Mouse (Mus musculus): ENCODE measurements at regions not wholly inside any gene's neighbourhood (a gene's known extent, or its start where the extent isn't known, plus 50 kb on each side); places are given as distances from the start of the nearest gene placed in this dataset.
A peak's percentile ranks its signal among the peaks of the same experiment; 100 is the strongest.

DNA sequence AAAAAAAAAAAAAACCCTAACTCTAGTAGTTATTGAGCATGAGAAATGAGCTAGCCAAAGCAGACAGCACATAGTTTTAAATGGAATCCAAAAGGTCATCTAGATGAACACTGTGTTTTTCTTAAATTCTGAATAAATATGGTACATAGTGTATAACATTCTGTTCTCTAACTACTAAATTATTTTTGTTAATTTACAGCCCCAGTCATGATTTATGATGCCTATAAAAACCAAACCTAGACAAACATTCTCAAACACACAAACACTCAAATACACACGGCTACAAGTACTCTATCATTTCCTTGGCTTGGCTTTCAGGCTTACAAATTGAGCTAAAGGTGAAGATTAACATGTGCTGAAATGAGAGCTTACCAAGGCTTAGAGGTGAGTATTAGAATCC, 188.8 kb downstream of the Sucnr1 start:
- Histone ChIP-seq H3K27me3 (replicated peaks) (no peaks in the 10 kb centered on the region), H3K4me1 (replicated peaks) (no peaks in the 10 kb centered on the region), H3K4me2 (replicated peaks) (no peak overlapping the region), H3K36me3 (no peaks in the 10 kb centered on the region), H3K9ac (no peak overlapping the region), H3K27ac (no peak overlapping the region), H3K4me3 (replicated peaks) (no peak overlapping the region), H3K9me3 (no peaks in the 10 kb centered on the region)
- ATAC-seq = no peak
- WGBS = 33% methylated on average over 1 of the region's 1 CpGs

DNA sequence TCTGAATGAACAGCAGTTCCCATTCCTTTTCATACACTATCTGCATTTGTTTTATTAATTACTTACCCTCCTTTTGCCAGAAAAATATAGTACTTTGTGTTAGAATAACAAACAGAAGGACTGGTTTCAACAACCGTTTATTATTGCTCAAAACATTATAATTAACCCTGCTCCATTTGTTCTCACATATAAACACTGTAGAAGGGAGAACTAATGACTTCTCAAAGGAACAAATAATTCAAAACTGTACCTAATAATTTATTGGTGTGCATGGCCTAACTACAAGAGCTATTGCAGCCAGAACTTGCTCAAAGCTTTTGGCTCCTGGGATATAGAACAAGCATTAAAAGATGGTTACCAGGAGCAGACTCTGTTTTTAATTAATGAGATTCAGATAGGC, 192.1 kb downstream of the Sucnr1 start:
- Histone ChIP-seq H3K27ac (no peak overlapping the region), H3K4me3 (replicated peaks) (no peak overlapping the region), H3K27me3 (replicated peaks) (no peaks in the 10 kb centered on the region), H3K9me3 (no peaks in the 10 kb centered on the region), H3K9ac (no peak overlapping the region), H3K4me2 (replicated peaks) (no peak overlapping the region), H3K36me3 (no peaks in the 10 kb centered on the region), H3K4me1 (replicated peaks) (no peaks in the 10 kb centered on the region)
- no peak for ATAC-seq
- WGBS = 53% methylated on average over 1 of the region's 1 CpGs

DNA sequence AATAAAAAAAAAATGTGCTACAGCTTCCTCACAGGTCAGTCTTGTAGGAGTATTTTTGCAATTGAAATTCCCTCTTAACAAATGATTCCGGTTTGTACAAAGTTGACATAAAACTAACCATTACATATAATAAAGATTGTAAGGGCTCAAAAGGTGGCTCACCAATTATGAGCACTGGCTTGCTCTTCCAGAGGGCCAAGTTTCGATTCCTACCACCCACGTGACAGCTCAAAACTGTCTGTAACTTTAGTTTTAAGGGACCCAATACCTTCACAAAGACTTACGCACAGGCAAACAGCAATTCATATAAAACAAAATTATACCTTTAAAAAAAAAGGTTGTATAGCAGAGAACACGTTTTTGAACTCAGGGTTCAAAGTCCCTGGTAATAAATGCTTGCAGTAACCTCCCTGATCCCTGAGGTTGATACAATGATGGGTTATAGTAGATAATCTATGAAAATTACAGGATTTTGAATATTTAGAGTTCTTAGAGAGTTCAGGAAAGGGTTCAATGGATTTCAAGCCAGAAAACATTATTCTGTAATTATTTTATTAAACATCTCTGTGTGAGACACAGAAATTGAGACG, 193.7 kb downstream of the Sucnr1 start:
- Histone ChIP-seq H3K9me3 (no peaks in the 10 kb centered on the region), H3K36me3 (no peaks in the 10 kb centered on the region), H3K27me3 (replicated peaks) (no peaks in the 10 kb centered on the region), H3K4me3 (replicated peaks) (no peak overlapping the region), H3K9ac (no peak overlapping the region), H3K4me1 (replicated peaks) (no peaks in the 10 kb centered on the region), H3K4me2 (replicated peaks) (no peak overlapping the region), H3K27ac (no peak overlapping the region)
- peak; percentile 58; the same call in 1 of the 2 replicates for ATAC-seq
- 65% methylated on average over 6 of the region's 6 CpGs for WGBS

DNA sequence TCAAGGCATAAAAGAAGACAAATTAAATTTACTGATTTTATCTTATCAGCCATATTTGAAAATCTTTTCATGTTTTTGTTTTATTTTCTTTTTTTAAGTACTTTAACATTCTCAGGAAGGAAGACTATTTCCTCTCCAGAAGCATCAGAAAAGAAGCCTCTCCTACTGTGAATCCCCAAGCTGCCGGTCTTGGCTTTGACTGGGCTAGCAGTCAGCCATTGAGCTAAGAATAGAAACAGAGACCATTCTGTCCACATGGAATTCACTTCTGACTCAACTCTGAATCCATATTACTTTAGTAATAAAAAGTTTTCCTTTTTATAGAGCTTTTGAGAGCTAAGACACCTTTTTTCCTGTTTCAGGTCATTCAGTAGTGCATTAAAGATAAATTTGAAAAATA, 194.8 kb upstream of the Mbnl1 start:
- no peaks in the 10 kb centered on the region for H3K9me3 ChIP-seq
- no peak overlapping the region for H3K4me3 ChIP-seq (replicated peaks)
- H3K4me2 ChIP-seq (replicated peaks) = no peak overlapping the region
- no peak for ATAC-seq
- WGBS = 82% methylated on average over 1 of the region's 1 CpGs
- H3K27ac ChIP-seq = no peak overlapping the region
- no peaks in the 10 kb centered on the region for H3K4me1 ChIP-seq (replicated peaks)
- H3K27me3 ChIP-seq (replicated peaks) = no peaks in the 10 kb centered on the region
- H3K36me3 ChIP-seq = no peaks in the 10 kb centered on the region
- H3K9ac ChIP-seq = no peak overlapping the region

DNA sequence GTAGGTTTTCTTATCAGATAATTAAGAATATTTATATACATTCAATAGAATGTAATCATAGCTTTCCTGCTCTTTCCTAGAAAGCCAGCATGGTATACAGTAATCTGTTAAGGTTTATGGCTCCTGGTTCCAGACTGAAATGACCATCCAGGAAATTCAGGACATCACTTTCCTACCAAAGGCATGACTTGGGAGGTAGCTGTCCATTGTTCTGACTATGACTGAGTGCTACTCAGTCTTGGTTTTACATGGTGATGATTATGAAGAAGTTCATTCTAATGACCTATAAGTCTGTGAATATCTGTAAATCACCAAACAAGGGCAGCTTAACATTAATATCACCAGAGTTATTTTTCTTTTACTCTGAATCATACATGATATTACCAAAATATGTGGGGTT, 191.4 kb upstream of the Mbnl1 start:
- Histone ChIP-seq H3K4me3 (replicated peaks) (no peak overlapping the region), H3K27ac (no peak overlapping the region), H3K27me3 (replicated peaks) (no peaks in the 10 kb centered on the region), H3K36me3 (no peaks in the 10 kb centered on the region), H3K9me3 (no peaks in the 10 kb centered on the region), H3K4me2 (replicated peaks) (no peak overlapping the region), H3K9ac (no peak overlapping the region), H3K4me1 (replicated peaks) (no peaks in the 10 kb centered on the region)
- no peak for ATAC-seq

DNA sequence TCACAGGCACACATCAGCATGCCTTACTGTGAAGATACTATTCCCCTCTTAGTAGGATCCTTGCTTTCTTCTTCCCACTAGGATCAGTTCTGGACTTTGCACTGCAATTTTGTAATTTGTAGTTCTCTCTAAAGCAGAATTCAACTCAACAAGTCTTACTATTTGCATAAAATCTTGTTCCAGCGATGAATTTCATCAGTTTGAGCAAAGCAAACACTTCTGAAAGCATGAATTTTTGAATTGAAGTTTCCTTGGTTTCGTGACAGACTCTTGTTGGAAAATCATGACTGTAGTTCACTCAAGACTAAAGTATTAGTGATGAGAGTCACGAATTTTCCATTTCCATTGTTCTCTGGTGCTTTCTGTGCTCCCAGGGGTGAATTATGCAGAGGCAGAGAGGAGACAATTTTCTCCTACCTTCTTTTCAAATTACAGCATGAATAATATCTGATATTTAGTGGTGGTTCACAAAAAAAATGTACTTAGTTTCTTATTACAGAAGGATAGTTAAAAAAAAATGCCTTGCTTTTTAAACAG, 190.6 kb upstream of the Mbnl1 start:
- Histone ChIP-seq H3K36me3 (no peaks in the 10 kb centered on the region), H3K9ac (no peak overlapping the region), H3K27ac (no peak overlapping the region), H3K4me3 (replicated peaks) (no peak overlapping the region), H3K4me2 (replicated peaks) (no peak overlapping the region), H3K9me3 (no peaks in the 10 kb centered on the region), H3K4me1 (replicated peaks) (no peaks in the 10 kb centered on the region), H3K27me3 (replicated peaks) (no peaks in the 10 kb centered on the region)
- ATAC-seq = no peak
- WGBS = 71% methylated on average over 3 of the region's 3 CpGs

DNA sequence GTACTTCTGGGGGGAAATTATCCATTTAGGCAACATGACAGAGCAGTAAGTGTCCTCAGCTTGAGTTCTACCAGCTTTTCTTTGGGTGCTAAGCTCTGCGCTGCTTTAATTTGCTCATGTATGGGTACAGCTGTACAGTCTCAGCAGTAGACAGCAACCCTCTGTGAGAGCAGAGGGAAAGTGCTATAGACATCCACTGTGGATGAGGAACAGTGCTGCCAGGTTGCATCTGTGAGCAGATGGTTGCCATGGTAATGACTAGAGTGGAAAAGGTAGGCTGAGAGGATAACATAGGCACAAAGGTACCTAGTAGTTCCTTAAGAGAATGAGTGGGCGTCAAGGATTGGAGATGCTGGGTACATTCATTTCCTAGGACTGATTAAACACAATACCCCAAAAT, 180.5 kb upstream of the Mbnl1 start:
- no peaks in the 10 kb centered on the region for H3K27me3 ChIP-seq (replicated peaks)
- WGBS = 83% methylated on average over 2 of the region's 2 CpGs

DNA sequence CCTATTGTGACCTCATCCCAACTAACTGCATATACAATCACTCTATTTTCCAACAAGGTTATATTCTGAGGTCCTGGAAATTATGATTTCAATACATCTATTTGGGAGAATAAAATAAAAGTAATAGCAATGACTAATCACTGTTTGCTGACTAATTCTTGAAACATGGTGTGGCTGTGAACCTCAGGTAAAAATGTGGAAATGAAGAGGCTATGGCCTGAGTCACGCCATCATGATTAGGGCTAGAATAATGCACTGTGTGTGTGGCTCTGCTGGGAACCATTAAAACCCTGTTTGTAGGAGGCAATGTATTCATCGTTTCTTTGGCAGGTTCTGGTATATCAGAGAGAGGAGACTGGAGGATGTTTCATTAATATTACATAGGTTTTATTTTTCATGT, 179.7 kb upstream of the Mbnl1 start:
- no peak overlapping the region for H3K4me3 ChIP-seq (replicated peaks)
- no peak overlapping the region for H3K9ac ChIP-seq
- no peaks in the 10 kb centered on the region for H3K4me1 ChIP-seq (replicated peaks)
- no peak overlapping the region for H3K27ac ChIP-seq
- H3K4me2 ChIP-seq (replicated peaks) = no peak overlapping the region
- H3K27me3 ChIP-seq (replicated peaks) = no peaks in the 10 kb centered on the region
- H3K36me3 ChIP-seq = no peaks in the 10 kb centered on the region
- no peaks in the 10 kb centered on the region for H3K9me3 ChIP-seq
- ATAC-seq = no peak
- WGBS = 82% methylated on average over 2 of the region's 2 CpGs

More for the DNA sequence above, 180.5 kb upstream of the Mbnl1 start:
- Histone ChIP-seq H3K27ac (no peak overlapping the region), H3K36me3 (no peaks in the 10 kb centered on the region), H3K9me3 (no peaks in the 10 kb centered on the region), H3K9ac (no peak overlapping the region), H3K4me1 (replicated peaks) (no peaks in the 10 kb centered on the region), H3K4me3 (replicated peaks) (no peak overlapping the region), H3K4me2 (replicated peaks) (no peak overlapping the region)
- no peak for ATAC-seq

DNA sequence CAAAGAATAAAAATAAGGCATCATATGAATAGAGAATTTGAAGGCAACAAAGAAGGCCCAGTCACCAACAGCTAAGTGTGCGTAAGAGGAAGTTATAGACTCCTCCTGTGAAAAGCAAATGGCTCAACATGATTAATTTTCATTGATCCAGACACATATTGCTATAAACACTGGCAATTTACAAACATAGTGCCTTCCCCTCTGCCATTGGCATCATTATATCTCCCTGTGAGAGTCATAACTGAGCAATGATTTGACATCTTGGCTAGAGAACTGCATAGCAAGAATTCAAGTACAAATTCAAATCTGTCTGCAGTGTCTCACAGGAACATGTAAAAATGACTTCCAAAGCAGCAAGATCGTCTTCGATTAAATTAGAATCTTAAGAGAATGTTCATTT, 167.2 kb upstream of the Mbnl1 start:
- no peak overlapping the region for H3K9ac ChIP-seq
- H3K4me1 ChIP-seq (replicated peaks) = no peaks in the 10 kb centered on the region
- no peaks in the 10 kb centered on the region for H3K36me3 ChIP-seq
- no peak overlapping the region for H3K4me2 ChIP-seq (replicated peaks)
- ATAC-seq = no peak
- no peak overlapping the region for H3K27ac ChIP-seq
- H3K9me3 ChIP-seq = no peaks in the 10 kb centered on the region
- H3K4me3 ChIP-seq (replicated peaks) = no peak overlapping the region
- H3K27me3 ChIP-seq (replicated peaks) = no peaks in the 10 kb centered on the region
- WGBS = 92% methylated on average over 3 of the region's 3 CpGs

DNA sequence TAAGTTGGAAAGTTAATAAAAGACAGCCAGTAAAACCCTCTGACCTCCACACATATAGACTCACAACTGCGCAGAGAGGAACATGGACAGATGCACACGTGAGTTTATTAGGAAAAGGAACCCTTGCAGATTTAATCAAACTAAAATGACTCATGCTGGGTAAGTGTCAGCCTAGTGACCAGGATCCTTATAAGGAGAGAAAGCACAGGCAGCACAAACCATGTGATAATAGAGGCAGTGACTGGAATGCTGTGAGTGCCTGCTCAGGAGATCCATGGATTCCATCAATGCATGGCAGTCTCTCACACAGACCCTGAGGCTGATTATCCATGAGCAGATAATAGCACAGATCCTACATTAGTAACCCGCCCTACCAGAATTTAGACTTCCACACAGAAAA, 162.2 kb upstream of the Mbnl1 start:
- Histone ChIP-seq H3K36me3 (no peaks in the 10 kb centered on the region), H3K9me3 (no peaks in the 10 kb centered on the region), H3K9ac (no peak overlapping the region), H3K4me2 (replicated peaks) (no peak overlapping the region), H3K27ac (no peak overlapping the region), H3K4me1 (replicated peaks) (no peaks in the 10 kb centered on the region), H3K4me3 (replicated peaks) (no peak overlapping the region), H3K27me3 (replicated peaks) (no peaks in the 10 kb centered on the region)
- ATAC-seq = peak; percentile 75
- 69% methylated on average over 3 of the region's 3 CpGs for WGBS

DNA sequence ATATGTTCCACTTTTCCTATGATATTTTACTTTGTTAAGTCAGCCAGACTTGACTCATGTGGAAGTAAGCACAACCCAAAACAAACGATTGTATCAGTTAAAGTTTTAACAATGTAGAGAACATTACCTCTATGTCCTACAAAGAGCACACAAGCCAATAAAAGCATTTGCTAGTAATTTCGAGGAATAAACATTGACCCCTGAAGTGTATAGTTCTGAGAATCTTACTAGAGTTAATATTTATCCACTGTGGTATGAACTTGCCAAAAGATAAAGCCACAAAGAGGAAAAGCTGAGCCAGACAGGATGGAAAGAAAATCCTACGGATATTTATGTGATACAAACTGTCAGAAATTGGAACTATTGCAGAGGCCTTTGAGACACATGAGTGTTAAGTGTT, 161.5 kb upstream of the Mbnl1 start:
- H3K4me2 ChIP-seq (replicated peaks) = no peak overlapping the region
- no peak overlapping the region for H3K9ac ChIP-seq
- H3K9me3 ChIP-seq = no peaks in the 10 kb centered on the region
- peak; percentile 89; the same call in 1 of the 2 replicates for ATAC-seq
- no peaks in the 10 kb centered on the region for H3K4me1 ChIP-seq (replicated peaks)
- no peak overlapping the region for H3K4me3 ChIP-seq (replicated peaks)
- no peaks in the 10 kb centered on the region for H3K27me3 ChIP-seq (replicated peaks)
- H3K36me3 ChIP-seq = no peaks in the 10 kb centered on the region
- no peak overlapping the region for H3K27ac ChIP-seq
- WGBS = 41% methylated on average over 3 of the region's 3 CpGs

DNA sequence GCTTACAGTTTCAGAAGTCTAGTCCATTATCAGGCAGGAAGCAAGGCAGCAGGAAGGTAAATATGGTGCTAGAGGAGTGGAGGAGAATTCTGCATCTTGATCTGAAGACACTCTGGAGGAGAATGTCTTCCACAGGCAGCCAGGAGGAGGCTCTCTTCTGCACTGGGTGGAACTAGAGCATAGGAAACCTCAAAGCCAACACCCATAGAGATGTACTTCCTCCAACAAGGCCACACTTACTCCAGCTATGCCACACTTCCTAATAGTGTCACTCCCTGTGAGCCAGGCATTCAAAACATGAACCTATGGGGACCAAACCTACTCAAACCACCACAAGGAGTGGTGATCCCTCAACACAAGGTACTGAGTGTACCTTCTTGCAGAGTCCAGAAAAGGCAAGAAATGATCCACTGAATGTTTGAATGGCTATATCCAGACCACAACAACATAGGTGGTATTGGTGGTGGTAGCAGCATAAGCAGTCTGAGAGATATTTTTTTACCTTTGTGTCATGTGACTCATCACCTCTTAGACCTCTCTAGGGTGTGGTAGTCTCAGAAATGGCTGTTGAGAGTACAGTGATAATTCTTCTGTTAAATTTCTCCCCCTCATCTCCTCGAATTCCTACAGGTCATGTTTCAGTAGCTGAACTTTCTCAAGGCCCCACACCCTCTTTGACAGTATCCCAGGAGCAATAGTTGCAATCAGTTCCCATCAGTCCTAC, 152.3 kb upstream of the Mbnl1 start:
- no peaks in the 10 kb centered on the region for H3K36me3 ChIP-seq
- peak; percentile 55; the same call in 1 of the 2 replicates for ATAC-seq
- no peak overlapping the region for H3K4me2 ChIP-seq (replicated peaks)
- H3K9ac ChIP-seq = no peak overlapping the region
- H3K4me3 ChIP-seq (replicated peaks) = no peak overlapping the region
- 48% methylated on average over 1 of the region's 1 CpGs for WGBS
- no peak overlapping the region for H3K27ac ChIP-seq
- no peaks in the 10 kb centered on the region for H3K4me1 ChIP-seq (replicated peaks)
- H3K27me3 ChIP-seq (replicated peaks) = no peaks in the 10 kb centered on the region
- H3K9me3 ChIP-seq = no peaks in the 10 kb centered on the region

DNA sequence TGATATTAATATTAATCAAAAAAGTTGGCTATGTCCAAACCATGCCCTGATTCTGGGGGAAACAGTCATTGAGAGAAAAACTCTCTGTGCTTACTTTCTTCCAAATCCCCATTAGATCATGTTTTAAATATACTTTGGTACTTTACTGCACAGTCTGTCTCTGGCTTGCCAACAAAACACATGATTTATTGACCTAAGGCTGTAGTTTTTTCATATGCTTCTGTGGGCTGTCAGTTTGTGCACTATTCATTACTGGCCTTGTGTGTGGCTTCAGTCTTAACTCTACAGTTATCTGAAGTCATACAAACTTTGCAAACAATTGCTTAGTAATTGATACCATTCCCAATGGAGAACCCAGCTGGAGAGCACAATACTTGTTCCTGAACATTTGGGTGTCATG, 149.1 kb upstream of the Mbnl1 start:
- Histone ChIP-seq H3K9me3 (no peaks in the 10 kb centered on the region), H3K4me3 (replicated peaks) (no peak overlapping the region), H3K27ac (no peak overlapping the region), H3K9ac (no peak overlapping the region), H3K4me2 (replicated peaks) (no peak overlapping the region), H3K36me3 (no peaks in the 10 kb centered on the region), H3K27me3 (replicated peaks) (no peaks in the 10 kb centered on the region), H3K4me1 (replicated peaks) (no peaks in the 10 kb centered on the region)
- ATAC-seq = no peak
